ENCODE assay signal across 28 mouse cellular contexts in genomic region chr9:50552206-50552605, GRCm38 (mm10). TPM values are rescaled to one million over a fixed set of nuclear protein-coding genes. Genes with fewer than 3 reads are reported as not detected.
"Had no signal": no experiment of that assay in that cellular context is flagged by ENCODE, and none has a peak within 500 bp of the region (broad histone marks: within the 10 kb centered on the region; RNA-seq: fewer than 3 reads in every experiment).

No protein-coding gene starts in this region.

- H3K27ac ChIP-seq: kidney, postnatal 0 days; layer of hippocampus, adult 2 months; left cerebral cortex, adult 2 months; liver, embryonic 14.5 days; midbrain, embryonic 12.5 days; midbrain, embryonic 15.5 days; neural tube, embryonic 12.5 days; neural tube, embryonic 15.5 days; stomach, embryonic 15.5 days had no signal

- H3K4me1 ChIP-seq: stomach, embryonic 15.5 days had no signal

- DNase-seq: kidney, adult 2 months; kidney, postnatal 25 days; layer of hippocampus, adult 9-11 months; layer of hippocampus, postnatal 36 days; liver, postnatal 0 days; lung, embryonic 14.5 days; right cerebral cortex, adult 18-20 months; right cerebral cortex, postnatal 14 days; right cerebral cortex, postnatal 4 days; thymus, adult 18-20 months; thymus, postnatal 36 days had no signal

- H3K9ac ChIP-seq: liver, embryonic 14.5 days; liver, postnatal 0 days; lung, embryonic 14.5 days; midbrain, embryonic 12.5 days; midbrain, embryonic 15.5 days; neural tube, embryonic 12.5 days; neural tube, embryonic 15.5 days; stomach, embryonic 15.5 days had no signal

- H3K36me3 ChIP-seq: midbrain, embryonic 12.5 days; midbrain, embryonic 15.5 days; neural tube, embryonic 12.5 days; neural tube, embryonic 15.5 days; stomach, embryonic 15.5 days had no signal

- ATAC-seq: liver, postnatal 0 days; lung, postnatal 0 days; midbrain, embryonic 15.5 days had no signal

- H3K9me3 ChIP-seq: midbrain, embryonic 12.5 days; midbrain, embryonic 15.5 days; neural tube, embryonic 12.5 days; neural tube, embryonic 15.5 days; stomach, embryonic 15.5 days had no signal

- H3K4me3 ChIP-seq: layer of hippocampus, adult 2 months; left cerebral cortex, adult 2 months; midbrain, embryonic 12.5 days; midbrain, embryonic 15.5 days; neural tube, embryonic 12.5 days; neural tube, embryonic 15.5 days; stomach, embryonic 15.5 days had no signal

- H3K4me2 ChIP-seq: liver, embryonic 11.5 days; lung, embryonic 14.5 days; midbrain, embryonic 12.5 days; midbrain, embryonic 15.5 days; neural tube, embryonic 12.5 days; neural tube, embryonic 15.5 days; stomach, embryonic 15.5 days had no signal

- H3K27me3 ChIP-seq: midbrain, embryonic 12.5 days; midbrain, embryonic 15.5 days; neural tube, embryonic 12.5 days; neural tube, embryonic 15.5 days; stomach, embryonic 15.5 days had no signal

RNA-seq across cellular contexts. Expression of gene Tex12, which starts 8.9 kb away (rescaled TPM):
- total RNA-seq: layer of hippocampus, adult 2 months; layer of hippocampus, postnatal 36 days; left cerebral cortex, adult 2 months; left cerebral cortex, postnatal 10 days; left cerebral cortex, postnatal 36 days had no signal
- polyA plus RNA-seq: kidney, adult 2 months; kidney, embryonic 14.5 days; kidney, postnatal 0 days; large intestine, adult 2 months; limb, embryonic 11.5 days; limb, embryonic 14.5 days; liver, embryonic 11.5 days; liver, embryonic 14.5 days; liver, postnatal 0 days; lung, embryonic 14.5 days; lung, postnatal 0 days; stomach, embryonic 15.5 days had no signal
